Mouse (Mus musculus): ENCODE data around the gene Atg101. TPM values are rescaled to one million over a fixed set of nuclear protein-coding genes. Genes with fewer than 3 reads are reported as not detected.
"Not testable (repeated sequence)": the region's sequence is repeated elsewhere in the genome, so short reads cannot be mapped to it uniquely, and the experiment has no call there.

Atg101 gene
- polyA plus RNA-seq, 1 experiment from 2014 or later, result 31.7 TPM

DNA sequence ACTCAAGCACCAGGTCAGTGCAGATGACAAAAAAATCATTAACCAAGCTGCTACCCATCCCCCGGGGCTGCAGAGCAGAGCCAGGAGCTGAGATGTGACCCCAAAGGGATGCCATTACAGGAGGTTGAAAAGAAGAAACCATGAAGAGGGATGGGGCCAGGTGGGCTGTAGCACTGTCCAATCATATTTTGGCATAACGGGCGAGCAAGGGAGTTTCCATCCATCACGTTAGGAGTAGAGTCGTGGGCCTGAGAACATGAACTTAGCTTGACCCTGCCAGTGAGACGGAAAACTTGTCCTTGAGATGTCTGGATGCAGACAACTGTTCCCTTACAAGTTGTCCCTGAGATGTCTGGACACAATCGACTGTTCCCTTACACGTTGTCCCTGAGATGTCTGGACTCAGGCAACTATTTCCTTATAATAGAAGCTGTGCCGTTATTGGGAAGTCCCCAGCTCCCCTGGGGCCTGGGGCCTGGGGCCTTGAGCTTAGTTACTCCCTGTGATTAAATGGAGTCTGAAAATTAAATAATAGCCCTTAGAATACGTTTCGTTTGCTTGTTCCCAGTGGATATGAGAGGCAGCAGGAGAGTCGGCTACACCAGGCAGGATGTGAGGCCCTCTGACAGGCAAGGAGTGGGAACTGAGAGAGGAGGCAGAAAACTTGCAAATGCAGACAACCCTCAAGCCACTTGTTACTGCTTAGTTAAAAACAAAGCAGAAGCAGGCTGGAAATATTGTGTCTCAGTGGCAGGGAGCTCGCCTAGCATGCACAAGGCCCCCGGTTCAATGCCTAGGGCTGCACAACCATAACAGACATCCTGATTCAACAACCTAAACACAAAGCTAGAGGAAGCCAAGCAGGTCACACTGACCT is 35.1 kb downstream of the Atg101 start:
- H3K4me2 ChIP-seq, result no peak overlapping the region
- 51% methylated on average over 14 of the region's 14 CpGs for WGBS (ENCODE audit: insufficient replicate concordance)
- peaks cover 38% of the 10 kb centered on the region for H3K4me1 ChIP-seq (replicated peaks)
- no peaks in the 10 kb centered on the region; the same call in 1 of the 2 replicates for H3K27me3 ChIP-seq
- 0 out of 2 replicates have a peak, but pooled peaks cover 5% of the 10 kb centered on the region for H3K9me3 ChIP-seq (replicated peaks)
- no peak for ATAC-seq (ENCODE audit: low read depth)
- no peaks in the 10 kb centered on the region for H3K36me3 ChIP-seq
- H3K27ac ChIP-seq, result no peak overlapping the region
- no peak overlapping the region for H3K9ac ChIP-seq
- no peak overlapping the region for H3K4me3 ChIP-seq (replicated peaks)
- no peak for DNase-seq

DNA sequence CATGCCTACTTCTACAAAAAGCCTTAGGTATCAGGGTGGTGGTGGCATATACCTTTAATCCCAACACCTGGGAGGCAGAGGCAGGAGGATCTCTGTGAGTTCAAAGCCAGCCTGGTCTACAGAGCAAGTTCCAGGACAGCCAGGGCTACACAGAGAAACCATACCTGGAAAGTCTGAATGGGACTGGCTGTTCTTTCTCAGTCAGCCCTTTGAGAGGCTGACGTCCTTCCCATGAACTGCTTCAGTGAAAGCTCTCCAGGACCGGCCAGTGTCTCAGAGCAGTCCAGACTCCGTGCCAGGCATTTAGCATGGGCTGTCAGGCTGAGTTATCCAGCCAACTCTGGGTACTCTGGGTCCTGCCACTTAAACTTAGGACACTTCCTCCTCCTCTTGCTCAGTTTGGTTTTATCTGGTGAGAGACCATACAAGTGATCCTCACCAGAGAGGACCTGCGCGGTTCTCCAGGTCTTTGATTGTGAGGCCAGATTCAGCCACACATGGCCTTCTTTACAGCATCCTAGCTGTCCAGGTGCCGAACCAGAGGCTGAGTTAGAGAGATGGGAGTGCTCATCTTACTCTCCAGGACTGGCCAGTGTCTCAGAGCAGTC is 36.0 kb downstream of the Atg101 start:
- Histone ChIP-seq H3K4me2 (no peak overlapping the region), H3K27me3 (no peaks in the 10 kb centered on the region; the same call in 1 of the 2 replicates)

DNA sequence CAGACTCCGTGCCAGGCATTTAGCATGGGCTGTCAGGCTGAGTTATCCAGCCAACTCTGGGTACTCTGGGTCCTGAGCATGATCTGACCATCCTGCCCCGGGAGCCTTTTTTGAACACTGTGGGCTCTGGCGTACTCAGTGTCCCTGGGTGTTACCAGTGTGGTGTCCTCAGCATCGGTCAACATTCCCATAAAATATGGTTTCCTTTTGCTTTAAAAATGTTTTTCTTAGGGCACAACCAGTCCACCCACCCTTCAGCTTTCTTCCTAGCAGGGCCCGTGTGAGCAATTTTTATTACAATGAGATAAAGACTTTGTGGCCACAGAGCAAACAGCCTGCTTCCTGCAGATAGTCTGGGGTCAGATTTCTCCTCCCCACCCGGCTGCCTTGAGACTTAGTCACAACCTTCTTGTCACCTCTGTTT is 36.6 kb downstream of the Atg101 start:
- H3K4me1 ChIP-seq (replicated peaks), result peaks cover 38% of the 10 kb centered on the region
- no peak overlapping the region for H3K4me2 ChIP-seq
- no peaks in the 10 kb centered on the region; the same call in 1 of the 2 replicates for H3K27me3 ChIP-seq
- ATAC-seq (ENCODE audit: low read depth) (peak; percentile 35; the same call in 1 of the 2 replicates), DNase-seq (no peak)
- no peak overlapping the region for H3K4me3 ChIP-seq (replicated peaks)
- H3K36me3 ChIP-seq, result no peaks in the 10 kb centered on the region
- H3K9ac ChIP-seq, result no peak overlapping the region
- WGBS (ENCODE audit: insufficient replicate concordance), result 12% methylated on average over 6 of the region's 6 CpGs
- 0 out of 2 replicates have a peak, but pooled peaks cover 5% of the 10 kb centered on the region for H3K9me3 ChIP-seq (replicated peaks)
- H3K27ac ChIP-seq, result peak overlapping the region; percentile 32; the same call in 1 of the 2 replicates

More for the DNA sequence above, 36.0 kb downstream of the Atg101 start:
- Histone ChIP-seq H3K36me3 (no peaks in the 10 kb centered on the region), H3K9me3 (replicated peaks) (0 out of 2 replicates have a peak, but pooled peaks cover 5% of the 10 kb centered on the region), H3K9ac (no peak overlapping the region), H3K27ac (peak overlapping the region; percentile 32; the same call in 1 of the 2 replicates), H3K4me3 (replicated peaks) (no peak overlapping the region), H3K4me1 (replicated peaks) (peaks cover 38% of the 10 kb centered on the region)
- WGBS (ENCODE audit: insufficient replicate concordance), result 17% methylated on average over 6 of the region's 6 CpGs
- DNase-seq (no peak), ATAC-seq (ENCODE audit: low read depth) (0 out of 2 replicates have a peak, but pooled peaks have one; percentile 5)

DNA sequence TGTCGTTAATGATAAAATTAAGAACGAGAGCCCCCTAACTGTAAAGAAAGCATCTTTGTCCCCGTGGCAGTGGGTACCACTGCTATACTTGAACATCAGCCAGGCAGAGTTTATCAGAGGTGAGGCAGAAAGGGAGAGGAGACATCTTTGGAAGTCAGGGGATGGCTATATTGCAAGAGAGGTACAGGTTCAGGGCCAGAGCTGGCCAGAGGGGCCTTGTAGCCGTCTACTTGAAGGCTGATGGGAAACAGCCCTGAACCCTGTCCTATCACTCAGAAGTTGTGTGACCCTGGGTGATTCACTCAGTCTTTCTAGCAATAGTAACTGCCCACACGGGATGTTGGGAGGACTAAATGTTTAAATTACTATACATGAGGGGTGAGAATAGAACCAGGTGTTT is 37.1 kb downstream of the Atg101 start:
- no peak overlapping the region for H3K9ac ChIP-seq
- no peaks in the 10 kb centered on the region for H3K36me3 ChIP-seq
- WGBS (ENCODE audit: insufficient replicate concordance), result 7% methylated on average over 5 of the region's 5 CpGs
- H3K4me1 ChIP-seq (replicated peaks), result peaks cover 38% of the 10 kb centered on the region
- no peak overlapping the region for H3K4me2 ChIP-seq
- no peak for ATAC-seq (ENCODE audit: low read depth)
- no peak for DNase-seq
- H3K9me3 ChIP-seq (replicated peaks), result 0 out of 2 replicates have a peak, but pooled peaks cover 5% of the 10 kb centered on the region
- H3K4me3 ChIP-seq (replicated peaks), result no peak overlapping the region
- H3K27ac ChIP-seq, result no peak overlapping the region
- no peaks in the 10 kb centered on the region; the same call in 1 of the 2 replicates for H3K27me3 ChIP-seq

DNA sequence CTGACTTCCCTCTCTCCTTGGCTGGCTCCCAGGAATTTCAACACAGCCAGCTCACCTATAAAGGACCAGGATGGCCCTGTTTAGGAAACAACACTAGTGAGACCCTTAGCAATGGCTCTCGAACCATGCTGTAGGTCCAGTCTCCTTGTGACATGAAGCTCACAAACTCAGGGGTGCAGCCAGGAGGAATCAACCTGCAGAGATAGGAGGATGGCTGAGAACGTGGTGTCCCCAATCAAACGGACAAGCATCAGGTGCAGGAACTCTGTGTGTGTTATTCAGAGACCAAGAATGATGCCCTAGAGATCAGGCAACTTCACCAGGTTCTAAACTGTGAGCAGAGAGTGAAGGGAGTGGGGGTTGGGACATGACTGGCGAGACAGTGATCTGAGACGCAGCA is 38.0 kb downstream of the Atg101 start:
- no peak for DNase-seq
- no peak overlapping the region for H3K27ac ChIP-seq
- no peaks in the 10 kb centered on the region for H3K36me3 ChIP-seq
- peaks cover 33% of the 10 kb centered on the region for H3K4me1 ChIP-seq (replicated peaks)
- 0 out of 2 replicates have a peak, but pooled peaks cover 5% of the 10 kb centered on the region for H3K9me3 ChIP-seq (replicated peaks)
- WGBS (ENCODE audit: insufficient replicate concordance), result 52% methylated on average over 5 of the region's 5 CpGs
- H3K4me2 ChIP-seq, result no peak overlapping the region
- no peak overlapping the region for H3K9ac ChIP-seq
- ATAC-seq (ENCODE audit: low read depth), result no peak
- H3K27me3 ChIP-seq, result no peaks in the 10 kb centered on the region; the same call in 1 of the 2 replicates
- H3K4me3 ChIP-seq (replicated peaks), result no peak overlapping the region

DNA sequence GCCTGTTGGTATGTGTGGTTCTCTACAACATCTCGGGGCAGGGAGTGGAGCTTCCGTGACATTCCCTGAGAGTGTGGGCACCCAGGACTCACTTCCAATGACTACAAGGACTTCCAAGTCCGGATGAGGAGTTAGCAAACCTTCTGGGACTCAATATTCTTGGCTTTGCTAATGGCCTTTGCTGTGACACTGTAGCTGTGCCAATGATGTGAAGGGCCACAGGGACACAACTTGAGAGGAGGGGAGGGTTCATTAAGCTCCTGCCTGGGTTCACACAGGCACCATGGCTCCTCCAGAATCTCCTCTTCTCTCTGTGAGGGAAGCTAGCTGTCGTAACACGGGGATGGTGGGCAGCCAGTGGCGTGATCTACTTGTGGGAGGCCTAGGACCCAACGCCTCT is 38.6 kb downstream of the Atg101 start:
- DNase-seq (no peak), ATAC-seq (ENCODE audit: low read depth) (no peak)
- Histone ChIP-seq H3K4me3 (replicated peaks) (no peak overlapping the region), H3K9ac (no peak overlapping the region), H3K4me2 (no peak overlapping the region), H3K4me1 (replicated peaks) (peaks cover 29% of the 10 kb centered on the region), H3K36me3 (no peaks in the 10 kb centered on the region), H3K9me3 (replicated peaks) (0 out of 2 replicates have a peak, but pooled peaks cover 5% of the 10 kb centered on the region), H3K27me3 (no peaks in the 10 kb centered on the region; the same call in 1 of the 2 replicates), H3K27ac (no peak overlapping the region)
- WGBS (ENCODE audit: insufficient replicate concordance), result 70% methylated on average over 7 of the region's 7 CpGs

DNA sequence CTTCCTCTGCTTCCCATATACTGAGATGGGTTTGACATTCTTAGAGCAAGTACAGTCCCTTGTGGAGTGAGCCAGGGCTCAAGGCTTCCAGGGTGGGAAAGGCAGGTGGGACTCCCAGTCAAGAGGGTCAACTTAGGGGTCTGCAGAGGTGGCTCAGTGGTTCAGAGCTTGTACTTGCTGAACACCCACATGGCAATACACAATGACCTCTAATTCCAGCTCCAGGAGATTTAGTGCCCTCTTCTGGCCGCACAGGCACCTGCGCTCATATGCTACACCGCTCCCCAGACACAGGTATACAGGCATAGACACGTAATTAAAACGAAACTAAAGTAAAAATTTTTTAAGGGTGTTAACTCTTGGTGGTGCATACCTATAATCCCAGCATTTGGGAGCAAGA is 39.4 kb downstream of the Atg101 start:
- Histone ChIP-seq H3K27me3 (no peaks in the 10 kb centered on the region; the same call in 1 of the 2 replicates), H3K9ac (no peak overlapping the region), H3K4me1 (replicated peaks) (peaks cover 29% of the 10 kb centered on the region), H3K9me3 (replicated peaks) (0 out of 2 replicates have a peak, but pooled peaks cover 5% of the 10 kb centered on the region), H3K4me2 (no peak overlapping the region), H3K27ac (no peak overlapping the region), H3K4me3 (replicated peaks) (no peak overlapping the region), H3K36me3 (no peaks in the 10 kb centered on the region)
- ATAC-seq (ENCODE audit: low read depth), result no peak
- 87% methylated on average over 5 of the region's 5 CpGs for WGBS (ENCODE audit: insufficient replicate concordance)
- no peak for DNase-seq

DNA sequence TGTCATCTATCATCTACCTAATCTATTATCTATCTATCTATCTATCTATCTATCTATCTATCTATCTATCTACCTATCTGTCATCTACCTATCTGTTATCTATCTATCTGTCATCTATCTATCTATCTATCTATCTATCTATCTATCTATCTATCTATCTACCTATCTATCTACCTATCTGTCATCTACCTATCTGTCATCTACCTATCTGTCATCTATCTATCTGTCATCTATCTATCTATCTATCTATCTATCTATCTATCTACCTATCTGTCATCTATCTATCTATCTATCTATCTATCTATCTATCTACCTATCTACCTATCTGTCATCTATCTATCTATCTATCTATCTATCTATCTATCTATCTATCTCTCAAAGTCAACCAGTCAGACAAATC is 40.3 kb downstream of the Atg101 start:
- not testable (repeated sequence) for H3K4me2 ChIP-seq; H3K27me3 ChIP-seq; ATAC-seq (ENCODE audit: low read depth); H3K9ac ChIP-seq; H3K27ac ChIP-seq; DNase-seq; H3K4me3 ChIP-seq (replicated peaks); H3K36me3 ChIP-seq; H3K9me3 ChIP-seq (replicated peaks)
- H3K4me1 ChIP-seq (replicated peaks), result peaks cover 21% of the 10 kb centered on the region

DNA sequence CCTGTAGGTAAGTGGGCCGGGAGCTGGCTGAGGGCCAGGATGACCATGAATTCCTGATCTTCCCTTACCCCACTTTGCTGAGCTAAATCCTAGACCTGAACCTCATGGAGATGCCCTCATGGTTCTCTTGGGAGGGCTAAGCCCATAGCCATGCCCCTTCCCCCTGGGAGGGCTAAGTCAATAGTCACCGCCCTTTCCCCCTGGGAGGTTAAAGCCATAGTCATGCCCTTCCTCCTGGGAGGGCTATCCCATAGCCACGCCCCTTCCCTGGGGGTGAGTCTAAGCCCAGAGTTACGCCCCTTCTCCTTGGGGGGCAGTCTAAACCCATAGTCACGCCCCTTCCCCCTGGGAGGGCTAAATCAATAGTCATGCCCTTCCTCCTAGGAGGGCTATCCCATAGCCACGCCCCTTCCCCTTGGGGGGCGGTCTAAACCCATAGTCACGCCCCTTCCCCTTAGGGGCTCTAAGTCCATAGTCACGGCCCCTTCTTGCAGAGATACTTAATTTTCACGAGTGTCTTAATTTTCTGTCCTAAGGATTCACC is 42.0 kb downstream of the Atg101 start:
- DNase-seq, result peak; percentile 20
- Histone ChIP-seq H3K27ac (no peak overlapping the region), H3K4me3 (replicated peaks) (no peak overlapping the region), H3K36me3 (no peaks in the 10 kb centered on the region), H3K4me1 (replicated peaks) (peaks cover 6% of the 10 kb centered on the region), H3K9me3 (replicated peaks) (0 out of 2 replicates have a peak, but pooled peaks cover 5% of the 10 kb centered on the region), H3K9ac (no peak overlapping the region), H3K4me2 (no peak overlapping the region), H3K27me3 (no peaks in the 10 kb centered on the region; the same call in 1 of the 2 replicates)
- ATAC-seq (ENCODE audit: low read depth), result 0 out of 2 replicates have a peak, but pooled peaks have one; percentile 21
- 28% methylated on average over 10 of the region's 10 CpGs for WGBS (ENCODE audit: insufficient replicate concordance)

DNA sequence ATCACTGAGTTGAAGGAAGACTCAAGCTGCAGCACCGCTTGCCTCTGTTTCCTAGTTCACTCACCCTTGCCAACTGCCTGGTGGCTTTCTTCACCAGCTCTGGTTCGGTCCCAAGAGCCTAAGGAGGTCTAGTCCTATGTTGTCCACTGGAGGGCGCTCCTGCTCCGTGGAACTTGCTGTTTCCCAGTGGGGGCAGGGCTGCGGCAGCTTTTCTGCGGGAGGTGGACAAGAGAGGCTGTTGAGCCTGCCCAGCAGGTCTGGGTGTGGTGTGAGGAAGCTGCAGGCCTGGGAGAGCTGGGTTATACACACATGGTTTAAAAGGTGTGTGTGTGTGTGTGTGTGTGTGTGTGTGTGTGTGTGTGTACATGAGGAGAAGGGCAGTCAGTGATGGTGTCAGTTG is 43.2 kb downstream of the Atg101 start:
- H3K4me3 ChIP-seq (replicated peaks), result no peak overlapping the region
- H3K9ac ChIP-seq, result no peak overlapping the region
- H3K9me3 ChIP-seq (replicated peaks), result 0 out of 2 replicates have a peak, but pooled peaks cover 5% of the 10 kb centered on the region
- H3K4me2 ChIP-seq, result no peak overlapping the region
- WGBS (ENCODE audit: insufficient replicate concordance), result 2% methylated on average over 6 of the region's 6 CpGs
- DNase-seq, result peak; percentile 38
- ATAC-seq (ENCODE audit: low read depth), result peak; percentile 35
- no peaks in the 10 kb centered on the region; the same call in 1 of the 2 replicates for H3K27me3 ChIP-seq
- no peak overlapping the region for H3K27ac ChIP-seq
- no peaks in the 10 kb centered on the region for H3K4me1 ChIP-seq (replicated peaks)
- H3K36me3 ChIP-seq, result no peaks in the 10 kb centered on the region
